In the genomic region with DNA sequence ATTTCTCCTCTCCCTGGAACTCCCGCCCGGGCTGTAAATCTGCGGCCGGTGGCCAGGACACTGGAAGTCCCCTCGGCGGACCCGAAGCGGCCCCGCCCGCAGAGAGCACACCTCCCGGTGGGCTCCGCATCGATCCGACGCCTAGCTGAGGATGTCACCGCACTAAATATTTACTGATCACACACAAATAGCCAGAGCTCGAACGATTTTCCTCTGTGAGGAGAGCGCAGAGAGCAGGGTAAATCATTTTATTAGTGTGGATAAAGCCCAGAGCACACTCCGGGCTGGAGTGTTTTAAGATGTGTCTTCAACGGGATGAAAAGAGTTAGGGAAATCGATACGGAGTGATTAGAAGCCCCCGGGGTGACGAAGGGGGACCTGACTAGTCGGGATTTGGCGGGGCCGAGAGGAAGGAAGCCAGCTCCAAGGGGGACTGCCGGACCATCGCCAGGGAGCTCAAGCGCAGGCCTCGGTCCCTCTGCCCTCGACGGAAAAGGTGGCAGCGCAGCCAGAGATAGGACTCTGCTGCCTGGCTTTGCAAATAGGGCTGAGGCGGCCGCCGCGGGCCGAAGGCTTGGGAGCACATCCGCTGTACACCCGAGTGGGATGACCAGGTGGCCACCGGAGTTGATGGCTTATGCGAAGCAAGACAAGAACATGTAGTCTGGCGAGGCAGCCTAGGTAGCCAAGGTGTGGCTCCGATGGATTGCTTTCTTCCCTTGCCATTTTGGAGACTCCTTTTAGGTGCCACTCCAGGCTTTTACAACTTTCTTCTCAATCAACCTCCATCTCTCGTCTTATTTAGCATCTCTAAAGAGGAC, we compare ENCODE assay signal across 8 mouse cellular contexts. TPM values are rescaled to one million over a fixed set of nuclear protein-coding genes. Genes with fewer than 3 reads are reported as not detected.
DNase-seq lines count a peak whose midpoint lies in the region; ATAC-seq and TF ChIP-seq lines count a peak whose summit lies in the region.

No protein-coding gene starts in this region.

- no peak overlapping the region for H3K9ac ChIP-seq in ES-Bruce4 (ENCODE audit: low read depth, poor library complexity, severe bottlenecking)
- peak overlapping the region; percentile 58 for H3K9ac ChIP-seq in heart, embryonic 16.5 days (ENCODE audit: low read length)
- peak overlapping the region; percentile 52 for H3K9ac ChIP-seq in midbrain, embryonic 14.5 days (replicated peaks; ENCODE audit: low read length)

- ATAC-seq in heart, embryonic 16.5 days (replicated peaks; ENCODE audit: extremely low read depth, insufficient read depth, low FRiP score): no peak
- ATAC-seq in midbrain, embryonic 14.5 days (ENCODE audit: low FRiP score, low TSS enrichment): no peak

- no peak for TF ChIP-seq POLR2A in ES-Bruce4 (IDR thresholded peaks at IDR 0.05; ENCODE audit: insufficient read depth, low read length)
- TF ChIP-seq POLR2A in brain, embryonic 14.5 days (IDR thresholded peaks at IDR 0.05; ENCODE audit: borderline replicate concordance, extremely low read depth, insufficient read depth, insufficient read length, poor library complexity, severe bottlenecking): no peak

- no peak for TF ChIP-seq EP300 in ES-Bruce4 (IDR thresholded peaks at IDR 0.05; ENCODE audit: insufficient read depth, low read depth, low read length)

- H3K4me2 ChIP-seq in heart, embryonic 16.5 days (ENCODE audit: low read depth, low read length): peak overlapping the region; percentile 65
- peak overlapping the region; percentile 78 for H3K4me2 ChIP-seq in midbrain, embryonic 14.5 days (ENCODE audit: low read length)

- H3K36me3 ChIP-seq in ES-Bruce4 (ENCODE audit: control insufficient read depth, insufficient read depth, low read length, poor library complexity, severe bottlenecking): no peaks in the 10 kb centered on the region
- H3K36me3 ChIP-seq in heart, embryonic 16.5 days (ENCODE audit: control insufficient read depth, insufficient read depth): no peaks in the 10 kb centered on the region
- H3K36me3 ChIP-seq in midbrain, embryonic 14.5 days (ENCODE audit: control insufficient read depth, insufficient read depth, low read length): no peaks in the 10 kb centered on the region

- H3K27me3 ChIP-seq in ES-Bruce4 (ENCODE audit: control insufficient read depth, insufficient read depth, low read length, poor library complexity, severe bottlenecking): peaks cover 29% of the 10 kb centered on the region
- H3K27me3 ChIP-seq in heart, embryonic 16.5 days (ENCODE audit: control insufficient read depth, insufficient read depth, low read length): peaks cover 65% of the 10 kb centered on the region
- H3K27me3 ChIP-seq in midbrain, embryonic 14.5 days (ENCODE audit: control insufficient read depth, insufficient read depth, low read length): peaks cover 78% of the 10 kb centered on the region

- DNase-seq in brain, embryonic 14.5 days (ENCODE audit: low read depth): peak; percentile 60
- peak; percentile 61 for DNase-seq in kidney, postnatal 14 days
- peak; percentile 57 for DNase-seq in midbrain, embryonic 14.5 days
- DNase-seq in adipocyte (ENCODE audit: low spot score): no peak
- no peak for DNase-seq in thymus, adult 18-20 months
- DNase-seq in layer of hippocampus, adult 18-20 months (ENCODE audit: low spot score in 2 of 2): no peak

- H3K4me1 ChIP-seq in ES-Bruce4 (ENCODE audit: control insufficient read depth, insufficient read depth, low read length): no peaks in the 10 kb centered on the region
- peaks cover 6% of the 10 kb centered on the region for H3K4me1 ChIP-seq in heart, embryonic 16.5 days (ENCODE audit: control insufficient read depth, insufficient read depth, low read length)
- no peaks in the 10 kb centered on the region for H3K4me1 ChIP-seq in midbrain, embryonic 14.5 days (ENCODE audit: control insufficient read depth, insufficient read depth, low read length)

- no peak overlapping the region for H3K27ac ChIP-seq in ES-Bruce4 (ENCODE audit: insufficient read depth, low read length)
- H3K27ac ChIP-seq in heart, embryonic 16.5 days (ENCODE audit: low read length): peak overlapping the region; percentile 35; the same call in 1 of the 2 replicates
- peak overlapping the region; percentile 79 for H3K27ac ChIP-seq in midbrain, embryonic 14.5 days (replicated peaks; ENCODE audit: low read depth, low read length)

- H3K4me3 ChIP-seq in ES-Bruce4 (ENCODE audit: low read depth, low read length): peak overlapping the region; percentile 8
- H3K4me3 ChIP-seq in heart, embryonic 16.5 days (ENCODE audit: low read length): peak overlapping the region; percentile 46
- H3K4me3 ChIP-seq in midbrain, embryonic 14.5 days (replicated peaks; ENCODE audit: low read depth, low read length): peak overlapping the region; percentile 32

- 2% methylated on average over 47 of the region's 47 CpGs for WGBS in heart, embryonic 16.5 days
- WGBS in midbrain, embryonic 14.5 days: under 1% methylated on average over 47 of the region's 47 CpGs

- no peaks in the 10 kb centered on the region for H3K9me3 ChIP-seq in ES-Bruce4 (replicated peaks; ENCODE audit: control insufficient read depth, insufficient read depth, low read length, poor library complexity, severe bottlenecking)
- no peaks in the 10 kb centered on the region for H3K9me3 ChIP-seq in heart, embryonic 16.5 days (replicated peaks; ENCODE audit: control insufficient read depth, low read length)
- no peaks in the 10 kb centered on the region for H3K9me3 ChIP-seq in midbrain, embryonic 14.5 days (ENCODE audit: control insufficient read depth, low read length)

- no peak for TF ChIP-seq CTCF in ES-Bruce4 (IDR thresholded peaks at IDR 0.05; ENCODE audit: low read depth, low read length)
- no peak for TF ChIP-seq CTCF in brain, embryonic 14.5 days (IDR thresholded peaks at IDR 0.05; ENCODE audit: borderline replicate concordance, extremely low read depth, insufficient read depth, insufficient read length)

RNA-seq across cellular contexts. Expression of gene Nr2f2, which starts 3.4 kb away (rescaled TPM):
- 5.6 and 6.4 TPM in 2 replicates for polyA plus RNA-seq in ES-Bruce4 (2011; ENCODE audit: insufficient read depth, insufficient read length, low read depth, missing spikeins)
- 244 and 291 TPM in 2 replicates for polyA plus RNA-seq in brain, embryonic 14.5 days (2012; rRNA removed)
- 15.4 and 20.0 TPM in 2 replicates for polyA plus RNA-seq in heart, embryonic 16.5 days (2015; fragmentation: Nextera tagmentation; extraction: Ambion mirVana)
- 113 and 120 TPM in 2 replicates for polyA plus RNA-seq in midbrain, embryonic 14.5 days (2014; fragmentation: Nextera tagmentation; extraction: Ambion mirVana)
- 10 to 100 TPM; 40.8 to 55.2 TPM for total RNA-seq in layer of hippocampus, adult 18-20 months (2021)

Comparison
In these comparisons a context has a peak if more than half of its experiments do, and no peak if none do; other contexts are left out.
1. DNase-seq: peak in brain, embryonic 14.5 days (single experiment), kidney, postnatal 14 days (single experiment) and midbrain, embryonic 14.5 days (single experiment); none in adipocyte (single experiment), thymus, adult 18-20 months (0 of 2) and layer of hippocampus, adult 18-20 months (0 of 2).
2. Peak in every context shown above with its lines, with median percentiles within 50 percentile points of each other: H3K4me3 ChIP-seq.